In genomic region chr10:128237807-128238480, GRCm38 (mm10) we compare ENCODE assay signal across 10 mouse cellular contexts. TPM values are rescaled to one million over a fixed set of nuclear protein-coding genes. Genes with fewer than 3 reads are reported as not detected.
A peak's percentile ranks its signal among the peaks of the same experiment; 100 is the strongest.
DNase-seq lines count a peak whose midpoint lies in the region; ATAC-seq and TF ChIP-seq lines count a peak whose summit lies in the region.
"Had no signal": no experiment of that assay in that cellular context is flagged by ENCODE, and none has a peak within 500 bp of the region (broad histone marks: within the 10 kb centered on the region; RNA-seq: fewer than 3 reads in every experiment).

No protein-coding gene starts in this region.

- WGBS in liver, embryonic 12.5 days (ENCODE audit: insufficient replicate concordance), result 72% methylated on average over 15 of the region's 15 CpGs

- peaks cover 64% of the 10 kb centered on the region for H3K36me3 ChIP-seq in liver, embryonic 12.5 days

- no peak overlapping the region for H3K4me2 ChIP-seq in liver, embryonic 12.5 days
- H3K4me2 ChIP-seq: heart, embryonic 15.5 days had no signal

- no peak for DNase-seq in liver
- DNase-seq in cerebellum, postnatal 14 days, result peak; percentile 33 to 55
- peak; percentile 24 to 46 for DNase-seq in kidney, postnatal 25 days
- no peak for DNase-seq in layer of hippocampus, postnatal 10 days (ENCODE audit: low spot score in 2 of 2)

- H3K27ac ChIP-seq in liver, embryonic 12.5 days, result 0 out of 2 replicates have a peak overlapping the region, but pooled peaks have one; percentile 17
- H3K27ac ChIP-seq in bone marrow macrophage, adult 2 months (ENCODE audit: insufficient read depth, low read depth, low read length), result peak overlapping the region; percentile 43
- H3K27ac ChIP-seq: heart, embryonic 15.5 days had no signal

- ATAC-seq in liver, embryonic 12.5 days, result no peak
- ATAC-seq in CD4-positive, CD25-positive, alpha-beta regulatory T cell, adult 4 months, result no peak

- TF ChIP-seq POLR2A in bone marrow macrophage, adult 2 months (IDR thresholded peaks at IDR 0.05; ENCODE audit: borderline replicate concordance, low read depth, low read length), result no peak

- no peaks in the 10 kb centered on the region for H3K9me3 ChIP-seq in liver, embryonic 12.5 days (replicated peaks)
- H3K9me3 ChIP-seq: heart, embryonic 15.5 days had no signal

- TF ChIP-seq CTCF in bone marrow macrophage, adult 2 months (IDR thresholded peaks at IDR 0.05; ENCODE audit: low read depth, low read length), result no peak

- H3K27me3 ChIP-seq in liver, embryonic 12.5 days (replicated peaks), result no peaks in the 10 kb centered on the region
- H3K27me3 ChIP-seq: heart, embryonic 15.5 days had no signal

- H3K9ac ChIP-seq in liver, embryonic 12.5 days, result no peak overlapping the region
- H3K9ac ChIP-seq: heart, embryonic 15.5 days had no signal

- H3K4me1 ChIP-seq in liver, embryonic 12.5 days, result peaks cover 54% of the 10 kb centered on the region
- peaks cover 29% of the 10 kb centered on the region for H3K4me1 ChIP-seq in bone marrow macrophage, adult 2 months (ENCODE audit: control insufficient read depth, insufficient read depth, low read length)

- no peak overlapping the region for H3K4me3 ChIP-seq in liver, embryonic 12.5 days
- H3K4me3 ChIP-seq in bone marrow macrophage, adult 2 months (ENCODE audit: insufficient read depth, low read length), result no peak overlapping the region
- H3K4me3 ChIP-seq: heart, embryonic 15.5 days had no signal

RNA-seq across cellular contexts. Expression of gene Timeless, which starts 6.1 kb away (rescaled TPM):
- 45.2 and 46.5 TPM in 2 replicates for polyA plus RNA-seq in liver, embryonic 12.5 days (2016; fragmentation: Nextera tagmentation; extraction: Ambion mirVana)
- polyA plus RNA-seq in bone marrow macrophage, adult 2 months (2012; ENCODE audit: insufficient read depth, insufficient read length, missing spikeins), result 6.4 and 10.7 TPM in 2 replicates
- 10 to 100 TPM in 1 of 2 experiments, 1 to 10 TPM in 1; 7.8 to 10.1 TPM for total RNA-seq in layer of hippocampus, postnatal 10 days (2021)
- 10 to 100 TPM; 28.0 to 42.5 TPM for polyA plus RNA-seq in CD4-positive, CD25-positive, alpha-beta regulatory T cell, adult 4 months (2017; shearing (Covaris generic))

RNA-seq across cellular contexts. Expression of gene Mip, which starts 12.3 kb away (rescaled TPM):
- not detected in 2 replicates for polyA plus RNA-seq in liver, embryonic 12.5 days (2016; fragmentation: Nextera tagmentation; extraction: Ambion mirVana)
- not detected in 2 replicates for polyA plus RNA-seq in bone marrow macrophage, adult 2 months (2012; ENCODE audit: insufficient read depth, insufficient read length, missing spikeins)
- total RNA-seq in layer of hippocampus, postnatal 10 days (2021), result not detected
- not detected for polyA plus RNA-seq in CD4-positive, CD25-positive, alpha-beta regulatory T cell, adult 4 months (2017; shearing (Covaris generic))
- total RNA-seq: adrenal gland, postnatal 36 days had no signal
- polyA plus RNA-seq: heart, embryonic 15.5 days had no signal

RNA-seq across cellular contexts. Expression of gene Apon, which starts 16.0 kb away (rescaled TPM):
- 0.31 and 0.51 TPM in 2 replicates for polyA plus RNA-seq in liver, embryonic 12.5 days (2016; fragmentation: Nextera tagmentation; extraction: Ambion mirVana)
- polyA plus RNA-seq in bone marrow macrophage, adult 2 months (2012; ENCODE audit: insufficient read depth, insufficient read length, missing spikeins), result not detected in 2 replicates
- not detected for total RNA-seq in layer of hippocampus, postnatal 10 days (2021)
- polyA plus RNA-seq in CD4-positive, CD25-positive, alpha-beta regulatory T cell, adult 4 months (2017; shearing (Covaris generic)), result not detected

RNA-seq across cellular contexts. Expression of gene Spryd4, which starts 26.3 kb away (rescaled TPM):
- polyA plus RNA-seq in liver, embryonic 12.5 days (2016; fragmentation: Nextera tagmentation; extraction: Ambion mirVana), result 24.1 and 25.1 TPM in 2 replicates
- 5.3 and 6.1 TPM in 2 replicates for polyA plus RNA-seq in bone marrow macrophage, adult 2 months (2012; ENCODE audit: insufficient read depth, insufficient read length, missing spikeins)
- total RNA-seq in layer of hippocampus, postnatal 10 days (2021), result 10 to 100 TPM; 11.5 to 12.8 TPM
- polyA plus RNA-seq in CD4-positive, CD25-positive, alpha-beta regulatory T cell, adult 4 months (2017; shearing (Covaris generic)), result 10 to 100 TPM; 12.2 to 19.6 TPM

RNA-seq across cellular contexts. Expression of gene Apof, which starts 30.5 kb away (rescaled TPM):
- 27.2 and 28.2 TPM in 2 replicates for polyA plus RNA-seq in liver, embryonic 12.5 days (2016; fragmentation: Nextera tagmentation; extraction: Ambion mirVana)
- polyA plus RNA-seq in bone marrow macrophage, adult 2 months (2012; ENCODE audit: insufficient read depth, insufficient read length, missing spikeins), result not detected in 2 replicates
- not detected for total RNA-seq in layer of hippocampus, postnatal 10 days (2021)
- polyA plus RNA-seq in CD4-positive, CD25-positive, alpha-beta regulatory T cell, adult 4 months (2017; shearing (Covaris generic)), result not detected
- polyA plus RNA-seq: limb, embryonic 11.5 days had no signal

Comparison
In these comparisons a context has a peak if more than half of its experiments do, and no peak if none do; other contexts are left out.
1. DNase-seq: peak in cerebellum, postnatal 14 days (2 of 2) and kidney, postnatal 25 days (2 of 2); none in liver (single experiment) and layer of hippocampus, postnatal 10 days (0 of 2).